Mouse (Mus musculus): ENCODE data around the gene Fbxo21. TPM values are rescaled to one million over a fixed set of nuclear protein-coding genes. Genes with fewer than 3 reads are reported as not detected.

The Fbxo21 gene
- polyA plus RNA-seq, 2 experiments, result 9.5 to 10.0 TPM

GRCm38 (mm10) chr5:118035786-118036185 is 59.3 kb downstream of the Fbxo21 start:
- H3K4me3 ChIP-seq (ENCODE audit: insufficient read depth in 1 of 2, low read depth in 2 of 2, low read length in 2 of 2), result no peak overlapping the region
- WGBS (ENCODE audit: insufficient replicate concordance), result 31% methylated on average over 3 of the region's 3 CpGs
- H3K27ac ChIP-seq, result no peak overlapping the region
- H3K4me1 ChIP-seq (replicated peaks; ENCODE audit: control insufficient read depth in 2 of 2, insufficient read depth in 2 of 2, low read length in 1 of 2), result no peaks in the 10 kb centered on the region; a peak in 1 of 4 replicates
- ATAC-seq (ENCODE audit: insufficient read depth) (no peak), DNase-seq (ENCODE audit: low read depth in 3 of 3, low spot score in 3 of 3) (no peak)
- TF ChIP-seq CTCF (IDR thresholded peaks at IDR 0.05; ENCODE audit: low read depth) (no peak), EP300 (IDR thresholded peaks at IDR 0.05; ENCODE audit: low read depth) (no peak)
- H3K9me3 ChIP-seq (ENCODE audit: control insufficient read depth, low read length), result no peaks in the 10 kb centered on the region
- no peaks in the 10 kb centered on the region for H3K36me3 ChIP-seq (replicated peaks; ENCODE audit: control insufficient read depth, insufficient read depth, low read depth)
- no peaks in the 10 kb centered on the region; the same call in 1 of the 2 replicates for H3K27me3 ChIP-seq (ENCODE audit: control insufficient read depth, insufficient read depth, low read length)
- H3K4me2 ChIP-seq (ENCODE audit: low read depth), result no peak overlapping the region
- no peak overlapping the region for H3K9ac ChIP-seq (replicated peaks)

GRCm38 (mm10) chr5:118036888-118037797 is 60.6 kb downstream of the Fbxo21 start:
- no peak for TF ChIP-seq CTCF (IDR thresholded peaks at IDR 0.05; ENCODE audit: low read depth)
- no peak for TF ChIP-seq EP300 (IDR thresholded peaks at IDR 0.05; ENCODE audit: low read depth)
- no peaks in the 10 kb centered on the region; a peak in 1 of 4 replicates for H3K4me1 ChIP-seq (replicated peaks; ENCODE audit: control insufficient read depth in 2 of 2, insufficient read depth in 2 of 2, low read length in 1 of 2)
- DNase-seq (ENCODE audit: low read depth in 3 of 3, low spot score in 3 of 3) (no peak), ATAC-seq (ENCODE audit: insufficient read depth) (no peak)
- no peak overlapping the region for H3K4me2 ChIP-seq (ENCODE audit: low read depth)
- H3K36me3 ChIP-seq (replicated peaks; ENCODE audit: control insufficient read depth, insufficient read depth, low read depth), result no peaks in the 10 kb centered on the region
- H3K9ac ChIP-seq (replicated peaks), result no peak overlapping the region
- H3K27ac ChIP-seq, result no peak overlapping the region
- no peaks in the 10 kb centered on the region for H3K27me3 ChIP-seq (ENCODE audit: control insufficient read depth, insufficient read depth, low read length)
- H3K4me3 ChIP-seq (ENCODE audit: insufficient read depth in 1 of 2, low read depth in 2 of 2, low read length in 2 of 2), result no peak overlapping the region
- 35% methylated on average over 25 of the region's 25 CpGs for whole genome bisulfite sequencing (ENCODE audit: insufficient replicate concordance)
- no peaks in the 10 kb centered on the region for H3K9me3 ChIP-seq (ENCODE audit: control insufficient read depth, low read length)

GRCm38 (mm10) chr5:118037798-118038484 is 61.4 kb downstream of the Fbxo21 start:
- H3K4me2 ChIP-seq (ENCODE audit: low read depth), result no peak overlapping the region

GRCm38 (mm10) chr5:118039241-118039668 is 62.7 kb downstream of the Fbxo21 start:
- Histone ChIP-seq H3K4me3 (ENCODE audit: insufficient read depth in 1 of 2, low read depth in 2 of 2, low read length in 2 of 2) (no peak overlapping the region), H3K4me2 (ENCODE audit: low read depth) (no peak overlapping the region), H3K27me3 (ENCODE audit: control insufficient read depth, insufficient read depth, low read length) (no peaks in the 10 kb centered on the region), H3K27ac (no peak overlapping the region), H3K9ac (replicated peaks) (no peak overlapping the region), H3K36me3 (replicated peaks; ENCODE audit: control insufficient read depth, insufficient read depth, low read depth) (no peaks in the 10 kb centered on the region), H3K4me1 (replicated peaks; ENCODE audit: control insufficient read depth in 2 of 2, insufficient read depth in 2 of 2, low read length in 1 of 2) (no peaks in the 10 kb centered on the region; a peak in 1 of 4 replicates), H3K9me3 (ENCODE audit: control insufficient read depth, low read length) (no peaks in the 10 kb centered on the region)
- DNase-seq (ENCODE audit: low read depth in 3 of 3, low spot score in 3 of 3) (no peak), ATAC-seq (ENCODE audit: insufficient read depth) (no peak)
- TF ChIP-seq EP300 (IDR thresholded peaks at IDR 0.05; ENCODE audit: low read depth), result no peak
- TF ChIP-seq CTCF (IDR thresholded peaks at IDR 0.05; ENCODE audit: low read depth), result no peak
- 51% methylated on average over 12 of the region's 12 CpGs for WGBS (ENCODE audit: insufficient replicate concordance)

More at GRCm38 (mm10) chr5:118037798-118038484, 61.4 kb downstream of the Fbxo21 start:
- H3K27ac ChIP-seq, result no peak overlapping the region
- H3K4me1 ChIP-seq (replicated peaks; ENCODE audit: control insufficient read depth in 2 of 2, insufficient read depth in 2 of 2, low read length in 1 of 2), result no peaks in the 10 kb centered on the region; a peak in 1 of 4 replicates
- TF ChIP-seq EP300 (IDR thresholded peaks at IDR 0.05; ENCODE audit: low read depth), result no peak
- TF ChIP-seq CTCF (IDR thresholded peaks at IDR 0.05; ENCODE audit: low read depth), result no peak
- no peak for ATAC-seq (ENCODE audit: insufficient read depth)
- H3K27me3 ChIP-seq (ENCODE audit: control insufficient read depth, insufficient read depth, low read length), result no peaks in the 10 kb centered on the region
- no peak for DNase-seq (ENCODE audit: low read depth in 3 of 3, low spot score in 3 of 3)
- no peaks in the 10 kb centered on the region for H3K36me3 ChIP-seq (replicated peaks; ENCODE audit: control insufficient read depth, insufficient read depth, low read depth)
- no peak overlapping the region for H3K9ac ChIP-seq (replicated peaks)
- no peaks in the 10 kb centered on the region for H3K9me3 ChIP-seq (ENCODE audit: control insufficient read depth, low read length)
- H3K4me3 ChIP-seq (ENCODE audit: insufficient read depth in 1 of 2, low read depth in 2 of 2, low read length in 2 of 2), result no peak overlapping the region
- 17% methylated on average over 10 of the region's 10 CpGs for WGBS (ENCODE audit: insufficient replicate concordance)

- Histone ChIP-seq H3K4me1 (replicated peaks; ENCODE audit: control insufficient read depth in 2 of 2, insufficient read depth in 2 of 2, low read length in 1 of 2) (peaks cover 0 to 2% of the 10 kb centered on the region in 2 experiments; a peak in 1 of 4 replicates), H3K9ac (replicated peaks) (no peak overlapping the region), H3K9me3 (ENCODE audit: control insufficient read depth, low read length) (no peaks in the 10 kb centered on the region), H3K27me3 (ENCODE audit: control insufficient read depth, insufficient read depth, low read length) (no peaks in the 10 kb centered on the region), H3K4me2 (ENCODE audit: low read depth) (no peak overlapping the region), H3K36me3 (replicated peaks; ENCODE audit: control insufficient read depth, insufficient read depth, low read depth) (no peaks in the 10 kb centered on the region), H3K27ac (no peak overlapping the region), H3K4me3 (ENCODE audit: insufficient read depth in 1 of 2, low read depth in 2 of 2, low read length in 2 of 2) (no peak overlapping the region)
- 73% methylated on average over 6 of the region's 6 CpGs for WGBS (ENCODE audit: insufficient replicate concordance)
- TF ChIP-seq CTCF (IDR thresholded peaks at IDR 0.05; ENCODE audit: low read depth), result no peak
- no peak for TF ChIP-seq EP300 (IDR thresholded peaks at IDR 0.05; ENCODE audit: low read depth)
- ATAC-seq (ENCODE audit: insufficient read depth) (no peak), DNase-seq (ENCODE audit: low read depth in 3 of 3, low spot score in 3 of 3) (no peak)
These were observed 66.1 kb downstream of the Fbxo21 start for GRCm38 (mm10) chr5:118042599-118042998.
